In the genomic region with DNA sequence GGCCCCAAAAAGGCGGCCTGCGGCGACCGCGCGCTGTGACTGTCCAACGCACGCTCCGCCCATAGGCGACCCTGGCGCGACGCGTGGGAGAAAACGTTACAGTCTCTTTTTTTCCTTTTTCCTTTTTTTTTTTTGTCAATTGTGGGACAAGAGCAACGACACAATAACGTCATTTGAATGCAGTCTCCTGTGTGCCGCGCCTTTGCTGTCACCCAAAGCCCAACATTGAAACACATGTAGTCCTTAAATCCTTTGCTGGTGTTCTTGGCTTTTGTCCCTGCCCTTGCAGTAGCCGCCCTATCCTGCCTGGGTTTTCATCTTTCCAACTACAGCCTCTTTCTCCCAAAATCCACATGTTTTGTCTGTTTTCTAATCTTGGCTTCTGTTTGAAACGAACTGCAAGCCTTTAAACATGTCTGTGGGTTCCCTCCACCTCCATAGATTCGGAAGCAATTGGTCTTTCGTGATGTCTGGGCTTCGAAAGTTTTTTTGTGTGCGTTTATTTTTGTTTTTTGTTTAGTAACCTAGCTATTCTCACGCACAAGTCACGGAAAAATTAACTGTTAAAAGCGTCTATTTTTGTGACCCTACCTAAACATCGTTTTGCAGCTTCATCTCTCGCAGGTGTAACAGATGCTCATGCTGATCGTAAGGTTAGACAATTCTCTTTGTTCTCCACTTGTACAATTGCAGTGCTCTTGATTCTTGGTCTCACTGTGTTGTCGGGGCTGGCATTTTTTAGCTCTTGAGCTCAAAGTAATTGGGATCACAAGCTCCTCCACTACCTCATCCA, we compare ENCODE assay signal across 8 mouse cellular contexts. TPM values are rescaled to one million over a fixed set of nuclear protein-coding genes. Genes with fewer than 3 reads are reported as not detected.
DNase-seq lines count a peak whose midpoint lies in the region; ATAC-seq and TF ChIP-seq lines count a peak whose summit lies in the region.

No protein-coding gene starts in this region.

- ATAC-seq in megakaryocyte, adult 5-6 weeks (ENCODE audit: poor library complexity, severe bottlenecking) = no peak
- ATAC-seq in hindbrain, embryonic 15.5 days (ENCODE audit: low FRiP score, low read depth) = no peak
- ATAC-seq in monocyte, adult 5-6 weeks (replicated peaks; ENCODE audit: insufficient number of reproducible peaks, low FRiP score, low TSS enrichment, poor library complexity, severe bottlenecking) = 0 out of 2 replicates have a peak, but pooled peaks have one; percentile 7

- H3K9ac ChIP-seq in hindbrain, embryonic 15.5 days = peak overlapping the region; percentile 68

- peak overlapping the region; percentile 56 for H3K4me2 ChIP-seq in hindbrain, embryonic 15.5 days

- no peak for TF ChIP-seq CTCF in cerebellum, adult 2 months (IDR thresholded peaks at IDR 0.05; ENCODE audit: borderline replicate concordance, insufficient read depth, low read depth, low read length)

- H3K27me3 ChIP-seq in cerebellum, adult 2 months (ENCODE audit: control insufficient read depth, insufficient read depth, low read length) = no peaks in the 10 kb centered on the region
- peaks cover 12% of the 10 kb centered on the region for H3K27me3 ChIP-seq in megakaryocyte, embryonic 14.5 days (replicated peaks)
- no peaks in the 10 kb centered on the region for H3K27me3 ChIP-seq in hindbrain, embryonic 15.5 days

- no peaks in the 10 kb centered on the region for H3K4me1 ChIP-seq in cerebellum, adult 2 months (ENCODE audit: control insufficient read depth, insufficient read depth, low read length)
- H3K4me1 ChIP-seq in megakaryocyte, embryonic 14.5 days = peaks cover 19% of the 10 kb centered on the region
- H3K4me1 ChIP-seq in hindbrain, embryonic 15.5 days (replicated peaks) = peaks cover 8% of the 10 kb centered on the region; the same call in 1 of the 2 replicates

- H3K9me3 ChIP-seq in megakaryocyte, embryonic 14.5 days = peaks cover 12% of the 10 kb centered on the region
- H3K9me3 ChIP-seq in hindbrain, embryonic 15.5 days = no peaks in the 10 kb centered on the region

- DNase-seq in cerebellum, adult 2 months = no peak
- DNase-seq in cerebellum, postnatal 36 days = no peak
- DNase-seq in urinary bladder, adult 18-20 months (ENCODE audit: low spot score in 2 of 2) = no peak
- no peak for DNase-seq in kidney, postnatal 25 days

- peak overlapping the region; percentile 73 for H3K4me3 ChIP-seq in cerebellum, adult 2 months (replicated peaks; ENCODE audit: insufficient read depth, low read depth, low read length)
- H3K4me3 ChIP-seq in megakaryocyte, embryonic 14.5 days (replicated peaks) = peak overlapping the region; percentile 94
- H3K4me3 ChIP-seq in hindbrain, embryonic 15.5 days = peak overlapping the region; percentile 60

- peak; percentile 2; the same call in 1 of the 2 replicates for TF ChIP-seq POLR2A in cerebellum, adult 2 months (IDR thresholded peaks at IDR 0.05; ENCODE audit: borderline replicate concordance, insufficient read depth, low read length)

- H3K36me3 ChIP-seq in megakaryocyte, embryonic 14.5 days (replicated peaks; ENCODE audit: low read length) = no peaks in the 10 kb centered on the region
- H3K36me3 ChIP-seq in hindbrain, embryonic 15.5 days = no peaks in the 10 kb centered on the region

- peak overlapping the region; percentile 88 for H3K27ac ChIP-seq in cerebellum, adult 2 months (ENCODE audit: insufficient read depth, low read length)
- H3K27ac ChIP-seq in hindbrain, embryonic 15.5 days (replicated peaks) = peak overlapping the region; percentile 96

- WGBS in cerebellum, adult 2 months = 8% methylated on average over 32 of the region's 32 CpGs
- WGBS in hindbrain, embryonic 15.5 days = 11% methylated on average over 32 of the region's 32 CpGs

RNA-seq across cellular contexts. Expression of a gene that starts 0.7 kb away (rescaled TPM):
- polyA plus RNA-seq in cerebellum, adult 2 months (2012; rRNA removed) = 31.4 and 35.1 TPM in 2 replicates
- 1.3 and 4.1 TPM in 2 replicates for polyA plus RNA-seq in megakaryocyte, embryonic 14.5 days (2012; ENCODE audit: insufficient read depth, low replicate concordance)
- 72.2 and 73.8 TPM in 2 replicates for total RNA-seq in megakaryocyte, adult 5-6 weeks (2015)
- 23.7 and 26.1 TPM in 2 replicates for total RNA-seq in megakaryocyte, adult 5-6 weeks (2017)
- 13.0 and 14.5 TPM in 2 replicates for polyA plus RNA-seq in hindbrain, embryonic 15.5 days (2015; fragmentation: Nextera tagmentation; extraction: Ambion mirVana)
- total RNA-seq in monocyte, adult 5-6 weeks (2017) = 10.7 to 24.7 TPM (median 15.0 TPM) in 3 replicates
